Mouse (Mus musculus) midbrain, embryonic 14.5 days (tissue): ENCODE measurements around the gene Slfn5. TPM values are rescaled to one million over a fixed set of nuclear protein-coding genes. Genes with fewer than 3 reads are reported as not detected.
A peak's percentile ranks its signal among the peaks of the same experiment; 100 is the strongest.

Source experiments
- ATAC-seq: fragments of 200-750 bp; cut with Nextera tagmentation; 2 replicates; pipeline ENCODE4 v1.8.0; 2017; ENCODE audit warnings: moderate number of reproducible peaks, moderate library complexity; ENCODE audit not compliant: low FRiP score, low TSS enrichment
- DNase-seq: peaks from one replicate; pipeline ENCODE4 v3.0.0-alpha.2; 2015
- H3K27ac ChIP-seq: fragments of 300-500 bp; sonication (generic); replicated peaks from 2 replicates; pipeline ENCODE4 v1.5.1; 2014; ENCODE audit warnings: mild to moderate bottlenecking, low read depth, low read length, moderate library complexity
- H3K27me3 ChIP-seq: fragments of 300-500 bp; sonication (generic); 2 replicates; pipeline ENCODE4 v1.6.1; 2014; ENCODE audit warnings: low read length, control low read depth, mixed read lengths; ENCODE audit not compliant: control insufficient read depth, insufficient read depth
- H3K36me3 ChIP-seq: fragments of 300-500 bp; sonication (generic); 2 replicates; pipeline ENCODE4 v1.6.1; 2014; ENCODE audit warnings: low read length, control low read depth; ENCODE audit not compliant: control insufficient read depth, insufficient read depth
- H3K4me1 ChIP-seq: fragments of 300-500 bp; sonication (generic); 2 replicates; pipeline ENCODE4 v1.6.1; 2014; ENCODE audit warnings: mild to moderate bottlenecking, antibody characterized with exemption, low read length, control low read depth; ENCODE audit not compliant: control insufficient read depth, insufficient read depth
- H3K4me2 ChIP-seq: fragments of 300-500 bp; sonication (generic); 2 replicates; pipeline ENCODE4 v1.6.1; 2014; ENCODE audit warnings: mild to moderate bottlenecking, low read length, moderate library complexity
- H3K4me3 ChIP-seq: fragments of 300-500 bp; sonication (generic); replicated peaks from 2 replicates; pipeline ENCODE4 v1.5.1; 2014; ENCODE audit warnings: low read depth, low read length
- H3K9ac ChIP-seq: fragments of 300-500 bp; sonication (generic); replicated peaks from 2 replicates; pipeline ENCODE4 v1.6.1; 2014; ENCODE audit warnings: mild to moderate bottlenecking, low read length, moderate library complexity
- H3K9me3 ChIP-seq: fragments of 300-500 bp; sonication (generic); 2 replicates; pipeline ENCODE4 v1.6.1; 2016; ENCODE audit warnings: low read length, control low read depth, mixed read lengths; ENCODE audit not compliant: control insufficient read depth
- WGBS: fragments of 180-500 bp; shearing (Covaris S2); extraction: QIAGEN DNeasy Blood & Tissue Kit; methylation state at CpG from one replicate; pipeline ENCODE4 v1.1.7; 2014; 5-methylcytosine and 5-hydroxymethylcytosine counted together
- polyA plus RNA-seq: library from polyadenylated mRNA; unstranded; fragments of >200 nt; fragmentation: Nextera tagmentation; extraction: Ambion mirVana; gene quantifications from 2 replicates; pipeline ENCODE4 v1.2.1, GENCODE M21; 2014

The Slfn5 gene
- polyA plus RNA-seq: 0.98 and 2.6 TPM in 2 replicates

- Histone ChIP-seq H3K9me3 (no peaks in the 10 kb centered on the region), H3K4me1 (no peaks in the 10 kb centered on the region), H3K9ac (no peak within 1 kb of the TSS), H3K27ac (no peak within 1 kb of the TSS), H3K4me2 (peak within 1 kb of the TSS; percentile 19; the same call in 1 of the 2 replicates), H3K36me3 (no peaks in the 10 kb centered on the region), H3K4me3 (0 out of 2 replicates have a peak within 1 kb of the TSS, but pooled peaks have one; percentile 14), H3K27me3 (peaks cover 34% of the 10 kb centered on the region)
- ATAC-seq (no peak), DNase-seq (no peak)
- 12% methylated on average over 10 of the region's 10 CpGs for WGBS
Measured at GRCm38 (mm10) chr11:82950736-82951481, at the start of gene Slfn5. Gene Slfn5, plus strand, starts transcription at chr11:82951349.

GRCm38 (mm10) chr11:82901606-82902310 lies 49.4 kb upstream of the Slfn5 start:
- no peak for ATAC-seq
- H3K27me3 ChIP-seq: no peaks in the 10 kb centered on the region
- no peak for DNase-seq
- no peak overlapping the region for H3K9ac ChIP-seq
- H3K4me3 ChIP-seq: no peak overlapping the region
- no peak overlapping the region for H3K4me2 ChIP-seq
- no peaks in the 10 kb centered on the region for H3K4me1 ChIP-seq
- 96% methylated on average over 20 of the region's 20 CpGs for WGBS
- no peak overlapping the region for H3K27ac ChIP-seq
- H3K9me3 ChIP-seq: no peaks in the 10 kb centered on the region
- H3K36me3 ChIP-seq: peaks cover 83% of the 10 kb centered on the region

- no peak overlapping the region for H3K9ac ChIP-seq
- no peak overlapping the region for H3K27ac ChIP-seq
- DNase-seq (no peak), ATAC-seq (no peak)
- peaks cover 66% of the 10 kb centered on the region for H3K36me3 ChIP-seq
- 74% methylated on average over 8 of the region's 8 CpGs for WGBS
- H3K4me3 ChIP-seq: no peak overlapping the region
- H3K9me3 ChIP-seq: no peaks in the 10 kb centered on the region
- H3K4me1 ChIP-seq: peaks cover 7% of the 10 kb centered on the region
- no peaks in the 10 kb centered on the region for H3K27me3 ChIP-seq
- no peak overlapping the region for H3K4me2 ChIP-seq
Measured at GRCm38 (mm10) chr11:82904952-82905351, 46.2 kb upstream of the Slfn5 start.

GRCm38 (mm10) chr11:82905816-82906215 lies 45.3 kb upstream of the Slfn5 start:
- 98% methylated on average over 5 of the region's 5 CpGs for WGBS
- DNase-seq: no peak
- no peaks in the 10 kb centered on the region for H3K27me3 ChIP-seq
- H3K27ac ChIP-seq: no peak overlapping the region
- H3K4me3 ChIP-seq: no peak overlapping the region
- peaks cover 7% of the 10 kb centered on the region for H3K4me1 ChIP-seq
- H3K9ac ChIP-seq: no peak overlapping the region
- peaks cover 57% of the 10 kb centered on the region for H3K36me3 ChIP-seq
- H3K9me3 ChIP-seq: no peaks in the 10 kb centered on the region
- H3K4me2 ChIP-seq: no peak overlapping the region
- no peak for ATAC-seq

DNA sequence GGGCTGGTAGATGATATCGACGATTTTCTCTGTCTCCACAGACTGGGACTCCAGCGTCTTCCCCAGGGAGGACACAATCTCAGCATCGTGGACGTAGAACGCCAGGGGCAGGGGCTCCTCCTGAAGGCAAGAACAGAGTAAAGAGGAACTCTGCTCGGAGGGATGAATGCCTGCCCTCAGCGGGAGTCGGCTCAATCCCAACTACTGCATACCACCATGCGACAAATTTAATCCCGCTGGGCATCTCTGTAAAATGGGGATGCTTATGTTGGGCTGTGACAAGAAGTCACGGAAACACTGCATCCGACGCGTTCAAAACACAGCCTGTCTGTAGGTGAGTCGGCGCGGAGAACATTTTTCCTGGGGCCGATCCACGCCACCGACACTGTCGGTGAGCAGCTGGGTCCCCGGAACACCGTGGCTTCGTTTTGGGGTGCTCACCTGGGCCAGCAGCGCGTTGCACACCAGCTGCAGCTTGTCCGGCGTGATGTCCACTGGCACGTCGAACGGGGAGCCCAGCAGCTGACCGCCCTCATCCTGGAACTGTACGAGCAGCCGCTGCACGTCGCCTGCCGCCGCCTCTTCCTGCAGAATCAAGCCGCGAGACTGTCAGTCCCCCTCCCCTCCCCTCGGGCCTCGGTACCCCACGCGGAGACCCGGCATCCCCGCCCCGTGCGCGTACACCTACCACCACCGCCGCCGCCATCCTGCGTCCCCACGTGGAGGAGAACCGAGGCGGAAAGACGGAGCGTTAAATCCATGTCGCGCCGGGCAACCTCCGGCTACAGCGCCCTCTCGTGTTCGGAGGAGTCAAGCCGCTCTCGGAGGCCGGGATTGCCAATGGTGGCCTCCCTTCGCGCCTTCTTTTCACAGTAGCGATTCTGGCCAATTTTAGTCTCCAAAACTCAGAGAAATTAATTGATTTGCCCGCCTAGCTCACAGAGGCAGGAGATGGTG lies 43.2 kb upstream of the Slfn5 start, which contains the start of gene Nle1:
Gene Nle1 (minus strand): TSS at position 761 of the 957 bp plus-strand sequence.
- 1% methylated on average over 73 of the region's 73 CpGs for WGBS
- Histone ChIP-seq H3K27me3 (no peaks in the 10 kb centered on the region), H3K36me3 (peaks cover 36% of the 10 kb centered on the region), H3K4me3 (peak within 1 kb of the TSS; percentile 77), H3K4me2 (peak within 1 kb of the TSS; percentile 70), H3K4me1 (peaks cover 7% of the 10 kb centered on the region), H3K27ac (0 out of 2 replicates have a peak within 1 kb of the TSS, but pooled peaks have one; percentile 45), H3K9me3 (no peaks in the 10 kb centered on the region), H3K9ac (peak within 1 kb of the TSS; percentile 85)
- peak; percentile 96 for DNase-seq
- ATAC-seq: peak; percentile 77; the same call in 1 of the 2 replicates

DNA sequence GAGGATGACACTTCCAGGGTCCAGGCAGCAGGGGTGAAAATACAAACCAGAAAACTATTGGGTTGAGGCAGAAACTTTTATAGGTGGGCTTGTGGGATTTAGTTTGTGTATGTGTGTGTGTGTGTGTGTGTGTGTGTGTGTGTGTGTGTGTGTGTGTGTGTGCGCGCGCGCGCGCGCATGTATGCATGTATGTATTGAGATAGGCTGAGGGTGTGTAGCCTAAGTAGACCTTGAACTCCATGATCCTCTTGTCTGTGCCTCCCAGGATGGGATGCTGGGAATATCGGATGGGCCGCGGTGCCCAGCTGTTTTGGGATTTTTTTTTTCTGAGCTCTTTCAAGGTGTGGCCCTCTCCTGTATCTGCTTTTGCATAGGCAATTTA lies 42.5 kb upstream of the Slfn5 start:
- no peaks in the 10 kb centered on the region for H3K27me3 ChIP-seq
- H3K9ac ChIP-seq: no peak overlapping the region
- H3K9me3 ChIP-seq: no peaks in the 10 kb centered on the region
- WGBS: 54% methylated on average over 10 of the region's 10 CpGs
- peak overlapping the region; percentile 77 for H3K4me3 ChIP-seq
- ATAC-seq: no peak
- peak overlapping the region; percentile 70 for H3K4me2 ChIP-seq
- peaks cover 29% of the 10 kb centered on the region for H3K36me3 ChIP-seq
- DNase-seq: no peak
- peaks cover 7% of the 10 kb centered on the region for H3K4me1 ChIP-seq
- H3K27ac ChIP-seq: no peak overlapping the region

DNA sequence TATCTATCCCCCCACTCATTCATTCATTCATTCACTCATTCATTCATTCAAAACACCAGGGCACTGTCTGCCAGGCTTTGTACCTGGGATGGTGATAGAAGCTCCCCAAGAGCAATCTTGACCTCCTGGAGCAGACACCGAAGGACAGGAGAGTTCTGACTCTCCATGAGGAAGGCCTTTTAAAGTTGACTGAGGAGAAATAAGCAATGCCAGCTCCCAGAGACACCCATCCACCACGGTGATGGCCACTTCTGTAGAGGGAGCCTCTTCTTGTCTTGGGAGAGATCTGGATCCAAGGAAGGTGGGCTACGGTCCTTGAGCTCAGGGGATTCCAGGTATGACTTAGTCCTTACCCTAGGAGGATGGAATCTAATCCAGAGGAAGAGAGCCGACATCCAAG lies 40.9 kb upstream of the Slfn5 start, which contains the start of gene Unc45b:
Gene Unc45b (plus strand): TSS at position 301 of the 400 bp plus-strand sequence.
- WGBS: 87% methylated on average over 4 of the region's 4 CpGs

More for the DNA sequence above, 40.9 kb upstream of the Slfn5 start, which contains the start of gene Unc45b:
- Histone ChIP-seq H3K36me3 (peaks cover 13% of the 10 kb centered on the region), H3K4me2 (no peak within 1 kb of the TSS), H3K4me1 (peaks cover 7% of the 10 kb centered on the region), H3K4me3 (no peak within 1 kb of the TSS), H3K9ac (no peak within 1 kb of the TSS), H3K9me3 (no peaks in the 10 kb centered on the region), H3K27me3 (no peaks in the 10 kb centered on the region), H3K27ac (no peak within 1 kb of the TSS)
- ATAC-seq (no peak), DNase-seq (no peak)
